Mouse (Mus musculus): ENCODE results near the gene Sf3b4.

- TF ChIP-seq CTCF (IDR thresholded peaks at IDR 0.05) (no peak), EP300 (IDR thresholded peaks at IDR 0.05) (no peak)
These were observed 1.1 kb upstream of the Sf3b4 start for GRCm38 (mm10) chr3:96170976-96171545.
